Mouse (Mus musculus) c-Kit-positive CD71-positive TER-119-negative erythroid progenitor cells, embryonic 14.5 days (primary cell): ENCODE measurements around the gene Ccr9.
"Not testable (repeated sequence)": the region's sequence is repeated elsewhere in the genome, so short reads cannot be mapped to it uniquely, and the experiment has no call there.

ENCODE experiments used
- DNase-seq: peaks from one replicate; pipeline ENCODE4 v3.0.0-alpha.2; 2013; ENCODE audit warnings: low read depth

Ccr9 gene

GRCm38 (mm10) chr9:123678327-123679105 lies at the start of gene Ccr9, which contains the start of gene Slc6a20a:
Ccr9 (plus strand) TSS chr9:123678439.
Slc6a20a (minus strand) TSS chr9:123678885.
- peak; percentile 40 for DNase-seq

- no peak for DNase-seq
Observed at GRCm38 (mm10) chr9:123631666-123632065, 46.6 kb upstream of the Ccr9 start.

GRCm38 (mm10) chr9:123632281-123632680 lies 46.0 kb upstream of the Ccr9 start, which contains the start of gene Slc6a20b:
Slc6a20b (minus strand) TSS chr9:123632565.
- no peak for DNase-seq

- no peak for DNase-seq
Observed at GRCm38 (mm10) chr9:123632993-123633392, 45.2 kb upstream of the Ccr9 start.

GRCm38 (mm10) chr9:123636771-123637170 lies 41.5 kb upstream of the Ccr9 start:
- DNase-seq, result no peak

- DNase-seq, result no peak
Observed at GRCm38 (mm10) chr9:123638231-123638630, 40.0 kb upstream of the Ccr9 start.

- DNase-seq, result no peak
Observed at GRCm38 (mm10) chr9:123638668-123639089, 39.6 kb upstream of the Ccr9 start.

- no peak for DNase-seq
Observed at GRCm38 (mm10) chr9:123640106-123640505, 38.1 kb upstream of the Ccr9 start.

GRCm38 (mm10) chr9:123649785-123650511 lies 28.3 kb upstream of the Ccr9 start:
- no peak for DNase-seq

GRCm38 (mm10) chr9:123651369-123651768 lies 26.9 kb upstream of the Ccr9 start:
- DNase-seq, result no peak

- DNase-seq, result no peak
Observed at GRCm38 (mm10) chr9:123657457-123657856, 20.8 kb upstream of the Ccr9 start.

- DNase-seq, result no peak
Observed at GRCm38 (mm10) chr9:123658981-123659380, 19.3 kb upstream of the Ccr9 start.

GRCm38 (mm10) chr9:123659986-123660676 lies 18.1 kb upstream of the Ccr9 start:
- DNase-seq, result not testable (repeated sequence)

GRCm38 (mm10) chr9:123665645-123666044 lies 12.6 kb upstream of the Ccr9 start:
- DNase-seq, result peak; percentile 55

GRCm38 (mm10) chr9:123679198-123679597 lies 959 bp downstream of the Ccr9 start:
- no peak for DNase-seq

GRCm38 (mm10) chr9:123683704-123684103 lies 5.5 kb downstream of the Ccr9 start:
- DNase-seq, result no peak

- no peak for DNase-seq
Observed at GRCm38 (mm10) chr9:123686206-123686605, 8.0 kb downstream of the Ccr9 start.

GRCm38 (mm10) chr9:123688227-123688626 lies 10.0 kb downstream of the Ccr9 start:
- DNase-seq, result no peak

GRCm38 (mm10) chr9:123695634-123696302 lies 17.5 kb downstream of the Ccr9 start:
- DNase-seq, result no peak

- DNase-seq, result peak; percentile 67
Observed at GRCm38 (mm10) chr9:123701822-123702221, 23.6 kb downstream of the Ccr9 start.

- no peak for DNase-seq
Observed at GRCm38 (mm10) chr9:123709226-123709625, 31.0 kb downstream of the Ccr9 start.

- DNase-seq, result no peak
Observed at GRCm38 (mm10) chr9:123713111-123713510, 34.9 kb downstream of the Ccr9 start.
